Mouse (Mus musculus) ES-E14 (cell line): ENCODE results near the gene Fgr.

Source experiments
- CHD2 ChIP-seq: IDR thresholded peaks from 2 replicates; pipeline ENCODE4 v1.6.1; 2014; ENCODE audit warnings: mild to moderate bottlenecking, low read depth, low read length, inconsistent platforms
- ZC3H11A ChIP-seq: IDR thresholded peaks from 2 replicates; pipeline ENCODE4 v1.6.1; 2012; ENCODE audit warnings: low read depth, mild to moderate bottlenecking, inconsistent platforms, low read length, borderline replicate concordance
- ZNF384 ChIP-seq: IDR thresholded peaks from 2 replicates; pipeline ENCODE4 v1.6.1; 2012; ENCODE audit warnings: low read depth, low read length, inconsistent platforms

- TF ChIP-seq ZC3H11A (no peak), CHD2 (no peak), ZNF384 (no peak)
These were observed 52.4 kb downstream of the Fgr start for GRCm38 (mm10) chr4:133026272-133026671.
